Mouse (Mus musculus) hindbrain, embryonic 14.5 days (tissue): ENCODE measurements around the gene Scaf4. TPM values are rescaled to one million over a fixed set of nuclear protein-coding genes. Genes with fewer than 3 reads are reported as not detected.
A peak's percentile ranks its signal among the peaks of the same experiment; 100 is the strongest.

Experiments
- ATAC-seq: fragments of 200-750 bp; cut with Nextera tagmentation; 2 replicates; pipeline ENCODE4 v1.8.0; 2017; ENCODE audit warnings: moderate number of reproducible peaks, mild to moderate bottlenecking, moderate TSS enrichment, moderate library complexity; ENCODE audit not compliant: low FRiP score
- DNase-seq: peaks from one replicate; pipeline ENCODE4 v3.0.0-alpha.2; 2015; ENCODE audit warnings: low spot score
- H3K27ac ChIP-seq: fragments of 300-500 bp; sonication (generic); 2 replicates; pipeline ENCODE4 v1.5.1; 2014; ENCODE audit warnings: mild to moderate bottlenecking, moderate library complexity
- H3K27me3 ChIP-seq: fragments of 300-500 bp; sonication (generic); 2 replicates; pipeline ENCODE4 v1.6.1; 2014; ENCODE audit warnings: mild to moderate bottlenecking, low read length, mixed read lengths; ENCODE audit not compliant: control insufficient read depth, insufficient read depth
- H3K36me3 ChIP-seq: fragments of 300-500 bp; sonication (generic); replicated peaks from 2 replicates; pipeline ENCODE4 v1.6.1; 2014; ENCODE audit not compliant: control insufficient read depth, insufficient read depth
- H3K4me1 ChIP-seq: fragments of 300-500 bp; sonication (generic); replicated peaks from 2 replicates; pipeline ENCODE4 v1.6.1; 2014; ENCODE audit warnings: antibody characterized with exemption, low read length, mixed read lengths; ENCODE audit not compliant: control insufficient read depth, insufficient read depth
- H3K4me2 ChIP-seq: fragments of 300-500 bp; sonication (generic); replicated peaks from 2 replicates; pipeline ENCODE4 v1.6.1; 2014; ENCODE audit warnings: mild to moderate bottlenecking, moderate library complexity
- H3K4me3 ChIP-seq: fragments of 300-500 bp; sonication (generic); replicated peaks from 2 replicates; pipeline ENCODE4 v1.5.1; 2014; ENCODE audit warnings: mild to moderate bottlenecking, low read length
- H3K9ac ChIP-seq: fragments of 300-500 bp; sonication (generic); 2 replicates; pipeline ENCODE4 v1.6.1; 2014
- H3K9me3 ChIP-seq: fragments of 300-500 bp; sonication (generic); 2 replicates; pipeline ENCODE4 v1.6.1; 2016; ENCODE audit warnings: low read length; ENCODE audit not compliant: control insufficient read depth
- WGBS: fragments of 180-500 bp; shearing (Covaris S2); extraction: QIAGEN DNeasy Blood & Tissue Kit; methylation state at CpG from one replicate; pipeline ENCODE4 v1.1.7; 2014; 5-methylcytosine and 5-hydroxymethylcytosine counted together
- polyA plus RNA-seq: library from polyadenylated mRNA; unstranded; fragments of >200 nt; fragmentation: Nextera tagmentation; extraction: Ambion mirVana; gene quantifications from 2 replicates; pipeline ENCODE4 v1.2.1, GENCODE M21; 2014

Gene Scaf4
- polyA plus RNA-seq, 1 experiment from 2014 or later, result 24.4 TPM

DNA sequence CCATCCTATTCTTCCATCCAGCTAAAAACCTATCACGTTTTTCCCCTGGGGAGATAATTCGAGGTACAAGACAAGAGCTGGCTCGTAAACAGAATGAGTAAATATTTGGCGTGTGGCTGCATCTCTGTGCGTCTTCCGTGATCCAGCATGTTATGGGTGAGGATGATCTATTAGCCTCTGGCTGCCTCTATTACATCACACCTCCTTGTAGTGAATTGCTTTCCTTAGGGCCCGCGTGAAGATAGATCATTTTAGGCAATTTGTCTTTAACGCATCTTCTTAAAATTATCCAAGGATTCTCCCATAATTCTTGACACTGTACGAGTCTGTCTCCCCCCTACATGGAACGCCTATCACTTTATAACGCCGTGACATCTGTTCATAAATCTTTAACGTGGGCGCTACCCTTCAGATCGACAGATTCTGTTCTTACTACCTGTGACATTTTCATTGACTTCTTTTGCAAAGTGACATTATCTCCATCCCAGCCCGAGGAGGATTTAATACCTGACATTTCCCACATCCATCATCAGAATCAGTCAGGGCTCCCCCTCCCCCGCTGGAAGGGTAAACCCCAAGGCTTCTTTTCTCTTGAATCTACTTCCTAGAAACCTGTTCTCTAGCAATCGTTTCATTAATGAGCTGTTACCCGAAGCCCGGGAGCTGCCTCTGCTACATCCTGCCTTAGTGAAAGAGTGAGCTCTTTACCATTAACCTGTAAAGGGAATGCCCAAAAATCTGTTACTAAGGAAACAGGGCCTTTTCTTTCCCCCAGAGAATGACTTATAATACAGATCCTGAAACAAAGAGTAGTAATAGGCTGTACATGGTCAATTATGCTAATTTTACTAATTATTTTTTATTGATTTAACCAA, 14.4 kb upstream of the Scaf4 start:
- 11% methylated on average over 21 of the region's 21 CpGs for WGBS
- Histone ChIP-seq H3K9me3 (no peaks in the 10 kb centered on the region), H3K27me3 (0 out of 2 replicates have a peak, but pooled peaks cover 6% of the 10 kb centered on the region), H3K4me2 (peak overlapping the region; percentile 39), H3K4me3 (0 out of 2 replicates have a peak overlapping the region, but pooled peaks have one; percentile 1), H3K4me1 (peaks cover 12% of the 10 kb centered on the region), H3K9ac (no peak overlapping the region), H3K27ac (no peak overlapping the region; the same call in 1 of the 2 replicates), H3K36me3 (no peaks in the 10 kb centered on the region)
- peak; percentile 24; the same call in 1 of the 2 replicates for ATAC-seq
- DNase-seq, result no peak

DNA sequence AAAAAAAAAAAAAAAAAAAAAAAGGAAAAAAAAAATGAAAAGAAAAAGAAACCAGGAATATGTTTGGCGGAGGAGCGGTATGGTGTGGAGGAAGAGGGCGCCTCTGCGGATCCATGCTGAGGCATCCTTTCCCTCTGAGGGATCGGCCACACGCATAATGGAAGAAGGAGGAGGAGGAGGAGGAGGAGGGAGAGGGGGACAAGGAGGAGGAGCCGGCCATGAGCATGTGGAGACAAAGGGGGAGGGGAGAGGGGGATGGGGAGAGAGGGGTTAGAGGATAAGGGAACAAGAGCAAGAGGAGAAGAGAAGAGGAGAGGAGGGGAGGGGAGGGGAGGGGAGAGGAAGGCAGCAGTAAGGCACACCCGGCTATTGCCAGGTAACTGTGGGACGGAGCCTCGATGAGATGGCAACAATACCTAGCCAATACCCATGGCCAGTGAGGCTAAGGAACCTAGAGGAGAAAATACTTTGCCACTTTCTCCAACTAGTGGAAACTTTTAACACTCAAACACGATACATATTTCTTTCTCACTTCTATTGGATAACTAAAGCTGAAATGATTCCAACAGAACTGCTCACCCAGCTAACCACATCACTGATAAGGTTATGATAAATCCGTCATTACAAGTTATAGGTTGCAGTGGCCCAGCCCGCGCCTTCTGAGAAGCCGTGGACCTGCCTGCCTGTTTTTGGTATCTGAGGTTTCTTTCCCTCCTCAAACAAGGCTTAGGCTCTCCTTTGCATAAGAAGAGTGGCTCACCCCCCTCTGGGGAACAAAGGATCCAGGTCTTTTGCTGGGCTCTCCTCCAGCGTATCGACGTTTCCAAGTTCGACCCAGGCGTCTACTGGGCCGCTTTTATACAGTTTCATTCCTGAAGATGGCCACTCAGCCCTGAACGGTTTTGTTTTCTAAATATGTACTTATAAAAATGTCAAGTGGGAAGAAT, 13.4 kb upstream of the Scaf4 start:
- H3K27me3 ChIP-seq, result 0 out of 2 replicates have a peak, but pooled peaks cover 6% of the 10 kb centered on the region
- DNase-seq, result peak; percentile 29
- 16% methylated on average over 21 of the region's 22 CpGs for WGBS
- no peak; the same call in 1 of the 2 replicates for ATAC-seq
- H3K9me3 ChIP-seq, result no peaks in the 10 kb centered on the region
- no peak overlapping the region for H3K27ac ChIP-seq
- H3K4me1 ChIP-seq, result peaks cover 12% of the 10 kb centered on the region
- H3K36me3 ChIP-seq, result no peaks in the 10 kb centered on the region
- 0 out of 2 replicates have a peak overlapping the region, but pooled peaks have one; percentile 1 for H3K4me3 ChIP-seq
- peak overlapping the region; percentile 39 for H3K4me2 ChIP-seq
- no peak overlapping the region for H3K9ac ChIP-seq

DNA sequence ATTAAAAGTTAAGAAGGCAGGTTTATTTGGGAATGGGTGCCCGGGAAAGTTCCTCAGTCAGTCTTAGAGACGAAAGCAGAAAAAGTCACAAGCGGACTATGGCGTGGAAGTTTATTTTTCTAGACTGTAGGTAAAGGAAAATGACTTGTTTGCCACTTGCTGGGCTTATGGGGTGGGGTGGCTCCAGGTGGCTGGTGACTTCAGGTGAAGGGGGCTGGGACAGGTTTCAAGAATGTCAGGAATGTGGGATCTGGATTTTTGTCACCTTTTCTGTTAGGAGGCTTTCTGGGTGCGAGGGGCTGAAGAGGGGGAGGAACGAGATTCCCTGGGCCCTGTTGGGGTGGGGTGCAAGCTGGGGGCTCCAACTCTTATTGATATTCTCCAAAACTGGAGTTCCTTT, 7.4 kb upstream of the Scaf4 start:
- Histone ChIP-seq H3K4me1 (no peaks in the 10 kb centered on the region), H3K9ac (no peak overlapping the region), H3K9me3 (no peaks in the 10 kb centered on the region), H3K27me3 (no peaks in the 10 kb centered on the region), H3K4me2 (no peak overlapping the region), H3K36me3 (no peaks in the 10 kb centered on the region), H3K4me3 (no peak overlapping the region), H3K27ac (no peak overlapping the region)
- ATAC-seq (no peak), DNase-seq (no peak)
- 72% methylated on average over 6 of the region's 6 CpGs for WGBS

DNA sequence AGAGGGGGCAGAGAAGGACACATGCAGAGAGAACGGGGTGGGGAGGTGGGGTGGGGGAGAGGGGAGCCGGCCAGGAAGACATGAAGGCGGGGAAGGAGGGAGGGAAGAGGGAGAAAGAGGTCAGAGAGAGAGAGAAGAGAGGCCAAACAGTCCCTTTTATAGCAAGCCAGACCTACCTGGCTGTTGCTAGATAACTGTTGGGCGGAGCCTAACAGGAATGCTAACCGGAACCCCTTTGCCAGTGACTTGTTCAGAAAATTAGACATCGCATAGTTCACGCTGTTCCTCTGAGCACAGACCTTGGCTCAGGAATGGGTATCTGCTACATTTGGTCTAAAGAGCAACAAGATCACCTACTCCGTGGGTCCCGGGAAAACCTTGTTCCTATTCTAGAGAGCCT, 6.7 kb upstream of the Scaf4 start:
- WGBS, result 68% methylated on average over 9 of the region's 9 CpGs
- H3K27me3 ChIP-seq, result no peaks in the 10 kb centered on the region

DNA sequence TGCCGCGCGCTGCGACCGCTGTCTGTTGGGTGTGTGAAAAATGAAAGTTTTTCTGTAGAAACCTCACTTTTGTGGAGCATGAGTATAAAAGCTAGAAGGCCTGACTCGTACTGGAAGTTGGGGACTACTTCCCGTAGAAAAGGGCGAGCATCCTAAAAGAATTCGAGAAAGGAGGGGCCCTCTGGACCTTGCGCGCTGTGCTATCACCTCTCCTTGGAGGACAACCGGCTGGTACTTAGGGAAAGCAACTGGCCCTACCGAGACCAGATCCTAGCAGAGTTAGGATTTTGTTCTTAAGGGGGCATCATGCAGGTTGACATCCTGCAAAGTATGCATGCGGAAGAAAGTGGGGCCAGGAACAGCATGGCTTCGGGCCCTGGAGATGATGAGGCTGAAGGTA, 613 bp upstream of the Scaf4 start:
- WGBS, result 4% methylated on average over 15 of the region's 15 CpGs
- ATAC-seq, result peak; percentile 1; the same call in 1 of the 2 replicates
- no peaks in the 10 kb centered on the region for H3K27me3 ChIP-seq

More for the DNA sequence above, 6.7 kb upstream of the Scaf4 start:
- H3K9me3 ChIP-seq, result no peaks in the 10 kb centered on the region
- H3K4me2 ChIP-seq, result no peak overlapping the region
- H3K9ac ChIP-seq, result no peak overlapping the region
- H3K27ac ChIP-seq, result no peak overlapping the region
- no peak for ATAC-seq
- H3K4me1 ChIP-seq, result no peaks in the 10 kb centered on the region
- no peaks in the 10 kb centered on the region for H3K36me3 ChIP-seq
- no peak for DNase-seq
- H3K4me3 ChIP-seq, result no peak overlapping the region

DNA sequence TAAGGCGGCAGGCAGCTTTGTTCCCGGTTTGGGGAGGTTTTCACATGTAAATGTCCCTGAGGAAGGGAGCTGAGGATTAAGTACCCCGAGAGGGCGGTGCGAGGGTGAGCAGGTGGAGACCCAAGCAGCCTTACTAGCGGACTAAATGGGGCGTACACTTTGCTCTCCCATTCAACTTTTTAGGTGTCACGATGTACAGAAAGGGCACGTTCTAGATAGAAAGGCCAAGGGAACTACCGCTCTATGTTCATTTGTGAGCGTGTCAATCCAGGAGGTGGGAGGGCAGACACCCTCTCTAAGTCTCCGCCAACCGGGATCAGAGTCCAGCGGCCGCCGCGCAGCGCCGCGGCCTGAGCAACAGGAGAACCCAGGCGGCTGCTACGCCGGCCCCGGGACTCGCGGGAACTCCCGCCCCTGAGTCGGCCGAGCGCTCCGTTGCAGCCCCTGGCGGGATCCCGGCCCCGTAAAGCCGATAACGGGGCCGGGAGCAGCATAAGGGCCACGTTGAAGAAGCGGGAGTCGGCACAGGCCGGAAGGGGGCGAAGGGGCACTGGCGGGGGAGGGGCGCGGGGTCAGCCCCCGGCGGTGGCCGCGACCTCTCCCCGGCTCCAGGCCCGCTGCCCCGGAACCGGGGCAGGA, 918 bp downstream of the Scaf4 start:
- H3K9ac ChIP-seq, result peak overlapping the region; percentile 98
- ATAC-seq, result peak; percentile 8; the same call in 1 of the 2 replicates
- peak overlapping the region; percentile 95 for H3K27ac ChIP-seq
- no peaks in the 10 kb centered on the region for H3K27me3 ChIP-seq
- peak overlapping the region; percentile 99 for H3K4me3 ChIP-seq
- under 1% methylated on average over 41 of the region's 53 CpGs for WGBS
- peak overlapping the region; percentile 97 for H3K4me2 ChIP-seq
- no peaks in the 10 kb centered on the region for H3K9me3 ChIP-seq
- peaks cover 35% of the 10 kb centered on the region for H3K4me1 ChIP-seq
- no peaks in the 10 kb centered on the region for H3K36me3 ChIP-seq
- no peak for DNase-seq

More for the DNA sequence above, 613 bp upstream of the Scaf4 start:
- no peaks in the 10 kb centered on the region for H3K36me3 ChIP-seq
- no peaks in the 10 kb centered on the region for H3K9me3 ChIP-seq
- H3K4me2 ChIP-seq, result peak overlapping the region; percentile 97
- H3K27ac ChIP-seq, result peak overlapping the region; percentile 95; the same call in 1 of the 2 replicates
- H3K9ac ChIP-seq, result peak overlapping the region; percentile 98
- peaks cover 35% of the 10 kb centered on the region for H3K4me1 ChIP-seq
- DNase-seq, result no peak
- peak overlapping the region; percentile 99 for H3K4me3 ChIP-seq

DNA sequence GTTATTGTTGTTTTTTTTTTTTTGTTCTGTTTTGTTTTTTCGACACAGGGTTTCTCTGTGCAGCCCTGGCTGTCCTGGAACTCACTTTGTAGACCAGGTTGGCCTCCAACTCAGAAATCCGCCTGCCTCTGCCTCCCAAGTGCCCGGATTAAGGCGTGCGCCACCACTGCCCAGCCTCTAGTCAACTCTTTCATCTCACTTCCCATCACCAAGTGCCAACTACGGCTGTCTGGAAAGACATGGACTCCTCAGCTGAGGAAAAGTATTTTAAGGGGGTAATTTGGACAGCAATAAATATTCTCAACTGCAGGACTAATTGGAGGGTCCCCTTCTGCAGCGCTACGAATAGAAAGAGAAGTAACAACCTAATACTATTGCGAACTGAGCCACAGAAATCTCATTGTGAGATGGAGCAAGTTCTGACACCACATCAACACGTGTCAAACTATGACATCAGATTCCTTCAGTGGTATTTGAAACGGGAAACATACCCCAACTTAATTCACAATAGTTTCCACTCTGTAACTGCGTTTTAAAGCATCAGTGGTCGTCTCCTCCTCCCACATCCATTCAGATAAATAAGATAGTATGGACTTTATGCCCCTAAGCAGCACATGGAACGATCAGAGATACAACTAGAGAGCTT, 1.6 kb downstream of the Scaf4 start:
- DNase-seq, result no peak
- Histone ChIP-seq H3K4me2 (peak overlapping the region; percentile 97), H3K36me3 (no peaks in the 10 kb centered on the region), H3K4me3 (peak overlapping the region; percentile 99), H3K27me3 (no peaks in the 10 kb centered on the region), H3K9me3 (no peaks in the 10 kb centered on the region), H3K27ac (peak overlapping the region; percentile 95; the same call in 1 of the 2 replicates), H3K4me1 (peaks cover 35% of the 10 kb centered on the region), H3K9ac (peak overlapping the region; percentile 98)
- WGBS, result 33% methylated on average over 14 of the region's 14 CpGs
- no peak for ATAC-seq

DNA sequence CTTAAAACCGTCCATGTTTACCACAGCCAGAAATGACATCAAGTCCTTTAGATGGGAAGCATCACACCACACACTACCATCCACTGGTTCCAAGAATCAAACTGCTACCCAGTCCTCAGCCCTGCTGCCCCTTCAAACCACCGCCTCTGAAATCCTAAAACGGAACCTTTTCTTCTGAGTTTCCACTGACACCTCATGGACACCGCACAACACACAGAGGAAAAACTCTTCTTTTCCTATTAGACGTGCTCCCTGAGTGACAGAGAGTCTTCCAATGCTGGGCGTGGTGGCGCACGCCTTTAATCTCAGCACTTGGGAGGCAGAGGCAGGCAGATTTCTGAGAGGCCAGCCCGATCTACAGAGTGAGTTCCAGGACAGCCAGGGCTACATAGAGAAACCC, 2.9 kb downstream of the Scaf4 start:
- no peak for ATAC-seq
- Histone ChIP-seq H3K4me3 (no peak overlapping the region), H3K9ac (no peak overlapping the region), H3K27ac (no peak overlapping the region), H3K27me3 (no peaks in the 10 kb centered on the region), H3K4me2 (no peak overlapping the region), H3K36me3 (no peaks in the 10 kb centered on the region), H3K9me3 (no peaks in the 10 kb centered on the region), H3K4me1 (peaks cover 35% of the 10 kb centered on the region)
- 96% methylated on average over 9 of the region's 9 CpGs for WGBS
- DNase-seq, result no peak
